Mouse (Mus musculus) kidney, adult 2 months (tissue): ENCODE measurements at regions not wholly inside any gene's neighbourhood (a gene's known extent, or its start where the extent isn't known, plus 50 kb on each side); places are given as distances from the start of the nearest gene placed in this dataset.

Experiments
- DNase-seq: peaks from one replicate; pipeline ENCODE4 v3.0.0; 2021
- H3K27ac ChIP-seq: fragments of 200-500 bp; 2 replicates; pipeline ENCODE4 v1.5.1; 2012; ENCODE audit warnings: low read depth, low read length, control low read depth, inconsistent platforms; ENCODE audit not compliant: insufficient read depth
- H3K27me3 ChIP-seq: fragments of 200-500 bp; replicated peaks from 2 replicates; pipeline ENCODE4 v1.6.1; 2012; ENCODE audit warnings: mild to moderate bottlenecking, moderate library complexity, low read length, inconsistent platforms; ENCODE audit not compliant: control insufficient read depth, insufficient read depth
- H3K36me3 ChIP-seq: fragments of 200-500 bp; 2 replicates; pipeline ENCODE4 v1.6.1; 2012; ENCODE audit warnings: mild to moderate bottlenecking, moderate library complexity, low read length, inconsistent platforms; ENCODE audit not compliant: control insufficient read depth, insufficient read depth
- H3K4me1 ChIP-seq: fragments of 200-500 bp; 2 replicates; pipeline ENCODE4 v1.6.1; 2011; ENCODE audit warnings: low read length; ENCODE audit not compliant: control insufficient read depth, insufficient read depth
- H3K4me3 ChIP-seq: fragments of 200-500 bp; 2 replicates; pipeline ENCODE4 v1.5.1; 2011; ENCODE audit warnings: mild to moderate bottlenecking, low read depth, low read length, control low read depth; ENCODE audit not compliant: insufficient read depth
- CTCF ChIP-seq: fragments of 200-500 bp; conservative IDR thresholded peaks from 2 replicates; pipeline ENCODE4 v1.5.1; 2011; ENCODE audit warnings: low read depth, mild to moderate bottlenecking, control low read depth, low read length, moderate library complexity, mixed read lengths; ENCODE audit not compliant: insufficient read depth, insufficient read length
- POLR2A ChIP-seq: fragments of 200-500 bp; IDR thresholded peaks from one replicate; pipeline ENCODE4 v1.6.1; 2011; ENCODE audit warnings: low read depth, low read length, control low read depth
- WGBS: fragments of 180-500 bp; shearing (Covaris S2); methylation state at CpG from one replicate; pipeline ENCODE4 v1.1.7; 2018; 5-methylcytosine and 5-hydroxymethylcytosine counted together

DNA sequence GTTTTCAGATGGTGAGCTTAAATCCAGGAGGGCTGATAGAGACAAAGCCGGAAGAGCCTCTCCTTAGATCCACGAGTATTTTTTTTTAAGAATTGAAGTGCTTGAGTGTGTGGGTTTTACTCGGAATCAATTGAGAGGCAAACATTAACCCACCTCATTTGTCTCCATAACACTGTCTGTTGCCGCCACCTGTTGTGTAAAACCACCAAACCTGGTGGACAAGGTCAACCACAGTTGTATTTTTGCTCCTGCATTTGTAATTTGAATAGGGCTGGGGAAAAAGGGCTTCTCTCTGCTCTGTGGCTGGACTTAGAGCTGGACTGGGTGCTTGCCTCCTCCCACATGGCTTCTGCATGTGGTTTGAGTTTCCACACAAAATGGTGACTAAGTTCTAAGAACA, 119.8 kb upstream of the Prickle1 start:
- 47% methylated on average over 4 of the region's 4 CpGs for WGBS
- no peak for DNase-seq
- no peak overlapping the region for H3K27ac ChIP-seq

DNA sequence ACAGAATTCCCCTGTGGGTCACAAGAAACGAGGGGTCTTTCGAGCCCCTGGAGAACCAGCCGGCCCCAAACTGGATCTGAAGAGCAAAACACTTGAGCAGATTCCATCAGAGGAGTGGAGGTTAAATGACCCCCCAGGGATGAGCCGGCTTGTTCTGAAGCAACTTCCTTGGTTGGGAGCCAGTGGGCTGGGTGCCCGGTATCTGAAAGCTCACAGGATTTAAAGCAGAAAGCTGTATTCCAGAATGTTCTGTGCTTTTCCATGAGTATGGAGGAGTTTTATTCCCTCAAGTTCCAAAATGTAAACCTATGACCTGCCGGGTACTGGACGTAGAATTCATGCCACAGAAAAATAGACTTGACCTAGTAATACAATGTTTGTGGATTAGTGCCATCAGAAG, 117.7 kb upstream of the Prickle1 start:
- DNase-seq: peak; percentile 85
- TF ChIP-seq CTCF: no peak
- TF ChIP-seq POLR2A: no peak
- WGBS: 62% methylated on average over 7 of the region's 7 CpGs
- Histone ChIP-seq H3K27ac (no peak overlapping the region), H3K27me3 (no peaks in the 10 kb centered on the region), H3K4me3 (no peak overlapping the region), H3K36me3 (no peaks in the 10 kb centered on the region), H3K4me1 (peaks cover 7% of the 10 kb centered on the region; the same call in 1 of the 2 replicates)

More for the DNA sequence above, 119.8 kb upstream of the Prickle1 start:
- Histone ChIP-seq H3K27me3 (no peaks in the 10 kb centered on the region), H3K36me3 (no peaks in the 10 kb centered on the region), H3K4me1 (peaks cover 6% of the 10 kb centered on the region; the same call in 1 of the 2 replicates), H3K4me3 (no peak overlapping the region)
- TF ChIP-seq CTCF (no peak), POLR2A (no peak)

DNA sequence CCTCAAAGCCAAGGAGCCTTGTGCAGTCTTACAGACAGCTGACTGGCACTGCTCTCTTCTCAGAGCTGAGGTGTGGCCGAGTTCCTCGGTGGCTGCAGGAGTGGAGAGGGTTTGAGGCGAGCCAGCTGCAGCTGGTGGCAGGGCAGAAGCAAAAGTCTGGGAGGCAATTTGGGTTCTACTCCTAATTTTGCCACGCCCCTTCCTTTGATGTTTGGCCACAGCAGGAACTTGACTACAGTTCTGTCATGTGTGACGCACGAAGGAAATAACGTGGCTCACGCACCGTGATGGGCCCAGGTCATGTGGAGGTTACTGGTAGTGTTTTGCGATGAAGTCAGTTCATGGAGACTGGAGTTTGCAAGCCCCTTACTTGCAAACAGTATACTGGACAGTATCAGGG, 116.9 kb upstream of the Prickle1 start:
- no peak overlapping the region for H3K4me3 ChIP-seq
- 56% methylated on average over 10 of the region's 10 CpGs for WGBS
- TF ChIP-seq CTCF: no peak
- no peak for TF ChIP-seq POLR2A
- no peak for DNase-seq
- no peak overlapping the region for H3K27ac ChIP-seq
- H3K4me1 ChIP-seq: peaks cover 7% of the 10 kb centered on the region; the same call in 1 of the 2 replicates
- H3K36me3 ChIP-seq: no peaks in the 10 kb centered on the region
- no peaks in the 10 kb centered on the region for H3K27me3 ChIP-seq

DNA sequence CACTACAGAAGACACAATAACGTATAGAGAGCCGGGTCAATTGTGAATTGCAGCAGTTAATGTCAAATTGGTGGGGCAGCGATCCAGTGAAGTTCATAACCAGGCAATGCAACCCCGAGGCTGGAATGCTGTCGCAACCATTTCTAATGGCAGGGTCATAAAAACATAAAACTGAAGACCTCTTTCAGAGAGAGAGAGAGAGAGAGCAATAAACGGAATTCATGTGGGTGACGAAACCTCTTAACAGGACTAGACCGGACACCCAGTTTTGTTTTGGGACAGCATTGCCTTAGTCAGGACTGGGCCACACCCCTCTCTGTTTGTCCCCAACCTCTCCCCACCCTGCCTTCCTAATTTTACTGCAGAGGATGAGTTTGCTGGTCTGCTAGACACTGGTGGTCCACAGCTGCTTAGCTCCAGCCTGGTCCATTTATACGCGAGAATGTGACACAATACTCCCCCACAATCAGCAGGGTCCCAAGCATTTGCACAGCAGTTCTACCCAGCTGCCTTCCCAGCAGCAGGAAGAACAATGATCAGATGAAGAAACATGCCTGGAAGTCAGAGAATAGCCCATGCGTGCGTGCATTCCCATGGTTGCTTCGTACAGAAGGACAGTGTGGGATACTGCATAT, 115.6 kb upstream of the Prickle1 start:
- peaks cover 7% of the 10 kb centered on the region; the same call in 1 of the 2 replicates for H3K4me1 ChIP-seq
- WGBS: 58% methylated on average over 13 of the region's 13 CpGs
- H3K27ac ChIP-seq: no peak overlapping the region
- DNase-seq: peak; percentile 24
- no peaks in the 10 kb centered on the region for H3K27me3 ChIP-seq
- TF ChIP-seq POLR2A: no peak
- TF ChIP-seq CTCF: no peak
- no peak overlapping the region for H3K4me3 ChIP-seq
- no peaks in the 10 kb centered on the region for H3K36me3 ChIP-seq

DNA sequence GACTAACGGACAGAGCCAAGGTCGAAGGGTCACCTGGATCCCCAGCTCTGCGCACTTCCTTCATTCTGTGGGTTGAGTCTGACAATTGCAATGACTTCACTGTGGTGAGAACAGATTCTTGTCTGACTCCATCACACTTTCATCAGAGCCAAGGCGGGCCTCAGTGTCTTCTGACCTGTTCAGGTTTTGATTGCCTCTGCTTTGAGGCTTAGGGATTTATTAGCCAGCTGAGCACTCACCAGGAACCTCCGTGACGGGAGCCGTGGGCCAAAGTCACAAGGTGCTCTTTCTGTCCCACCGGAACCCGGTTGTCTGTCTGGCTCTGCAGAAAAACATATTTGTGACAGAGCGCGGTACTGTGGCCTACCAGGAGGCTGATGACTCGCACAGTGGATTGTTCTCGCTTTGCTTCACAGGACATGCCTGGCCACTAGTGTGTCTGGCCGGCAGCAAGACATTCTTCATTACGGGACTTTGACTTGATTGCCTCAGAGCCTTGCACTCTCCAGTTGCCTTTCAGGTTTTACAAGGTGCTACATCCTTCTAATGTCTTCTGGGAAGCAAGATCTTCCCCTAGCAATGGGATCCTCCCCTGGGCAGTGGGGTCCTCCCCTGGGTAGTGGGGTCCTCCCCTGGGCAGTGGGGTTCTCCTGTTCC, 114.9 kb upstream of the Prickle1 start:
- no peak for DNase-seq
- TF ChIP-seq CTCF: no peak
- no peak for TF ChIP-seq POLR2A
- peaks cover 7% of the 10 kb centered on the region; the same call in 1 of the 2 replicates for H3K4me1 ChIP-seq
- 55% methylated on average over 15 of the region's 15 CpGs for WGBS
- H3K36me3 ChIP-seq: no peaks in the 10 kb centered on the region
- H3K4me3 ChIP-seq: no peak overlapping the region
- H3K27ac ChIP-seq: no peak overlapping the region
- H3K27me3 ChIP-seq: no peaks in the 10 kb centered on the region

DNA sequence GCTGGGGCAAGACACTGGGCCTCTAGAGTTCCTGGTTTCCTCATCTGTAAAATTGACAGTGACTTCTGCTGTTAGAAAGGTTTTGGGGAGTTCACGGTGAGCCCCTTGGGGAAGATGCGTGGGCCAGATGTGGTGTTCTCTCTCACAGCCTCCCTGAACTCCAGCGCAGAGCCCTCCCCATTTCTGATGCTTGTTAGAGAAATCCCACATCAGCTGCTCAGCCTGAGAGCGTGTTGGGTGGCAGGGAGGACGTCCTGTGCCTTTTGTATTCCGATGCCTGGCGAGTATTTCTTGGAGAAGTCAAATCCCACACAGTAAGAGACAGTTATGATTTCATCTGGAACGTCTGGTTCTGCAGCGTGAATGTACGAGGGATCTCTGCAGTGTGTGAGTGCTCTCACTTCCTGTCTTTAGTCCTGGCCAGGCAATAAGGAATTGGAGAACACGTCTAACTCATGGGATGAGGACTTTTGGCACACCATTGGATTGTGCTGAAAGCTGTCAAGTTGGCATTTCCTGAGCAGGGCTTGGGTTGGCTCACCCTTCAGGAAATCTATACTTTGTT, 110.8 kb upstream of the Prickle1 start:
- no peaks in the 10 kb centered on the region for H3K36me3 ChIP-seq
- peaks cover 7% of the 10 kb centered on the region; the same call in 1 of the 2 replicates for H3K4me1 ChIP-seq
- 62% methylated on average over 11 of the region's 11 CpGs for WGBS
- H3K27ac ChIP-seq: no peak overlapping the region
- H3K4me3 ChIP-seq: no peak overlapping the region
- DNase-seq: no peak
- no peak for TF ChIP-seq CTCF
- no peak for TF ChIP-seq POLR2A
- H3K27me3 ChIP-seq: no peaks in the 10 kb centered on the region

DNA sequence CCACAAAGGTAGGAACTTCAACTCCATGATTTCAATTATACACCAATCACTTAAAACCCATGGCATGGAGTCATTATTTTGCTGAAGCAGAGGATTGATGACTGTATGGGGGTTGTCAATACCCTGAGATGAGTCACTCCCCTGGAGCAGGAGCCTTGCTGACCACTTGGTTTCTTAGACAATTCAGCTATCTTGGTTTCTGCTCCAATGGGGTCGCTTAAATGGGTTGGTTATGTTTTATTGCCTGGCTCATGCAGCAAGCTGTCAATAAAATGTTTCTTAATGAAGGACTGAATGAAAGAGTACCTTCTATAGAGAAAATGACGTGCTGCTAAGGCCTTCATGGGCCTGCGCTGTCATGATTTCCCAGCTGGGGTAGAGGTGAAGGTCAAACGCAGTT, 110.0 kb upstream of the Prickle1 start:
- H3K4me1 ChIP-seq: peaks cover 3% of the 10 kb centered on the region; the same call in 1 of the 2 replicates
- H3K4me3 ChIP-seq: no peak overlapping the region
- TF ChIP-seq POLR2A: no peak
- no peak for TF ChIP-seq CTCF
- H3K27ac ChIP-seq: no peak overlapping the region
- H3K27me3 ChIP-seq: no peaks in the 10 kb centered on the region
- no peaks in the 10 kb centered on the region for H3K36me3 ChIP-seq
- no peak for DNase-seq
- WGBS: 91% methylated on average over 4 of the region's 4 CpGs
